Mouse (Mus musculus) liver, embryonic 11.5 days (tissue): ENCODE measurements around the gene Lbhd2. TPM values are rescaled to one million over a fixed set of nuclear protein-coding genes. Genes with fewer than 3 reads are reported as not detected.
A peak's percentile ranks its signal among the peaks of the same experiment; 100 is the strongest.

Experiments used
- ATAC-seq: fragments of 200-750 bp; cut with Nextera tagmentation; replicated peaks from 2 replicates; pipeline ENCODE4 v1.8.0; 2017; ENCODE audit warnings: moderate number of reproducible peaks, mild to moderate bottlenecking, moderate TSS enrichment, moderate library complexity; ENCODE audit not compliant: low FRiP score
- DNase-seq: peaks from one replicate; pipeline ENCODE4 v3.0.0-alpha.2; 2017; ENCODE audit warnings: low spot score
- H3K27ac ChIP-seq: fragments of 300-500 bp; sonication (generic); 2 replicates; pipeline ENCODE4 v1.5.1; 2014; ENCODE audit warnings: mild to moderate bottlenecking, low read depth, low read length, control low read depth
- H3K27me3 ChIP-seq: fragments of 300-500 bp; sonication (generic); replicated peaks from 2 replicates; pipeline ENCODE4 v1.6.1; 2014; ENCODE audit warnings: low read length, mixed read lengths; ENCODE audit not compliant: control insufficient read depth, insufficient read depth
- H3K36me3 ChIP-seq: fragments of 300-500 bp; sonication (generic); 2 replicates; pipeline ENCODE4 v1.6.1; 2014; ENCODE audit warnings: mild to moderate bottlenecking, low read length, moderate library complexity, mixed read lengths; ENCODE audit not compliant: control insufficient read depth, insufficient read depth
- H3K4me1 ChIP-seq: fragments of 300-500 bp; sonication (generic); replicated peaks from 2 replicates; pipeline ENCODE4 v1.6.1; 2014; ENCODE audit warnings: low read length, mixed read lengths; ENCODE audit not compliant: control insufficient read depth, insufficient read depth
- H3K4me2 ChIP-seq: fragments of 300-500 bp; sonication (generic); 2 replicates; pipeline ENCODE4 v1.6.1; 2014; ENCODE audit warnings: mild to moderate bottlenecking, control low read depth, moderate library complexity
- H3K4me3 ChIP-seq: fragments of 300-500 bp; sonication (generic); 2 replicates; pipeline ENCODE4 v1.5.1; 2014; ENCODE audit warnings: low read depth, low read length, control low read depth
- H3K9ac ChIP-seq: fragments of 300-500 bp; sonication (generic); 2 replicates; pipeline ENCODE4 v1.6.1; 2014; ENCODE audit warnings: low read depth, low read length, control low read depth
- H3K9me3 ChIP-seq: fragments of 300-500 bp; sonication (generic); 2 replicates; pipeline ENCODE4 v1.6.1; 2016; ENCODE audit warnings: low read length, inconsistent platforms, mixed read lengths; ENCODE audit not compliant: control insufficient read depth
- WGBS: fragments of 180-500 bp; shearing (Covaris S2); extraction: QIAGEN DNeasy Blood & Tissue Kit; methylation state at CpG from one replicate; pipeline ENCODE4 v1.1.7; 2014; 5-methylcytosine and 5-hydroxymethylcytosine counted together
- polyA plus RNA-seq: library from polyadenylated mRNA; unstranded; fragments of >200 nt; fragmentation: Nextera tagmentation; extraction: Ambion mirVana; gene quantifications from 2 replicates; pipeline ENCODE4 v1.2.1, GENCODE M21; 2014

The Lbhd2 gene
- 0.36 TPM in 1 of 2 replicates, not detected in the other for polyA plus RNA-seq

DNA sequence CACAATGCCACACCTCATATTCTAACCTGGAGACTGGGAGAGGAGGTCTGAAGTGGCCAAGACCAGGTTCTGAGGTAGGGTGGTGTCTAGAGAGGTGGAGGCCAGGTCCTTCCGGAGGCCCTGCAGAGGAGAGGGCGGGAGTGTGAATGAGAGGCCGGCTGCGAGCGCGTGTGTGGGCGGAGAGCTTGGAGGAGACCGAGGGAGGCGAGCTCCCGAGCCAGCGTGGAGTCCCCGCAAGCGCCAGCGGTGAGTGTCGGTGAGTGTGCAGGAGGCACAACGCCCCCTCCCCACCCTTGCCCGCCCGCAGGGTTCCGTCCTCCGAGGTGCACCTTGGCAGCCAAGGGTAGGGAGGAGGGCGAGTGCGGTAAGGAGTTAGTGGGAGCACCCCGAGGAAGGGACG, at the start of gene Lbhd2:
Gene Lbhd2, plus strand, starts transcription at position 188 of the 400 bp plus-strand sequence.
- Histone ChIP-seq H3K27ac (no peak within 1 kb of the TSS), H3K36me3 (no peaks in the 10 kb centered on the region), H3K9me3 (no peaks in the 10 kb centered on the region), H3K4me3 (no peak within 1 kb of the TSS; the same call in 1 of the 2 replicates), H3K9ac (no peak within 1 kb of the TSS; the same call in 1 of the 2 replicates), H3K4me1 (peaks cover 8% of the 10 kb centered on the region; the same call in 1 of the 2 replicates), H3K27me3 (peaks cover 61% of the 10 kb centered on the region), H3K4me2 (peak within 1 kb of the TSS; percentile 52)
- 4% methylated on average over 24 of the region's 24 CpGs for WGBS
- ATAC-seq = no peak
- DNase-seq = no peak

DNA sequence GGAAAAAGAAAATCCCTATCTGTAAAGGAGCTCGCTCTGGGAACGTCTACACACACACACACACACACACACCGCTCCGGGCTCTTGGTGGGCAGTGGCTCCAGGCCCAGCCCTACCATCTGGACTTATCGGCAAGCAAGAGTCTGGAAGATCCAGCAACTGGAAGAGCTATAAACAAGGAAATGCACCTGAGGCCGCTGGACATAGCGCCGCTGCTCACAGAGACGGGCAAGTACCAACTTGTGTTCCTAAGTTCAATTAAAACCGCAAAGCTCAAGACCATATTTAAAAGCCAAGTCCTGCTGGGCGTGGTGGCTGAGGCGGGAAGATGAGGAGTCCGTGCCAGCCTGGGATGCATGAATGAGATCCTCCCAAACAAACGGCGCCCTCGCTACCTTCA, 45.9 kb upstream of the Lbhd2 start:
- Histone ChIP-seq H3K27me3 (no peaks in the 10 kb centered on the region), H3K4me2 (no peak overlapping the region)
- no peak for ATAC-seq

DNA sequence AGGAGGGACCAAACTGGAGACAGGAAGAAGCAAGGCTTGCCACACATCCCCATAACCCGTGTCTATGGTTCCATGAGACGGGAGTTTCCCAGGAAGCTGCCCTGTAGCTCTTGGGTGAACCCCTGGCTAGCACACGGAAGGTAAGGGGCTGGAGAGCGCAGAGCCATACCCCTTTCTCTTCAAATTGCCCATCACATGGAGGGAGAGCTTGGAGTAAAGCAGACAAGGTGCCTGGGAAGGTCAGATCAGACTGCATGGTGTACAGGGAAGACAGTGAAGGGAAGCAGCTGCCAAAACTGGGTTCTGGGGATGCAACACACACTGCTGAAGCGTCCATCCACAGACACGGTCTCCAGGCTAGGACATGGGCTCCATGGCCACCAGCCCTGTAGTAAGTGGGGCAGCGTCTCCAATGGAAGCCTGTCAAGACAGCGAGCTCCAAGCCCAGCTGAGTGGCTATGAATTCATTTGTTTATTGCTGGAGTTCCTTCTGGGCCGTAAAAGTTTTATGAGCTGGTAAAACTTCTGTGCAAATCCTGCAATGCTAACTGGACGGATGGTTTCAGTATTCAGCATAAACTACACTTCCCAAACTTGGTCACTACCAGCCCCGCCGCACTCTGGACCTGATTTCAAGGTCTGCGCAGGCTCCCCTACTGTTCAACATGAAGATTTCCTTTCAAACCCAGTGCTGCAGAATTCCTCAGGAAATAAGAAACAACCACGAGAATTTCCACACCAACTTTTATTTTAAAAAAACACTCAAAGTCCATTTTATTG, 45.1 kb upstream of the Lbhd2 start:
- no peak overlapping the region for H3K4me3 ChIP-seq
- no peaks in the 10 kb centered on the region for H3K27me3 ChIP-seq
- H3K27ac ChIP-seq = no peak overlapping the region
- no peaks in the 10 kb centered on the region for H3K9me3 ChIP-seq
- no peak for DNase-seq
- no peak overlapping the region for H3K4me2 ChIP-seq
- no peak for ATAC-seq
- 81% methylated on average over 14 of the region's 14 CpGs for WGBS
- H3K4me1 ChIP-seq = peaks cover 17% of the 10 kb centered on the region
- no peak overlapping the region for H3K9ac ChIP-seq
- H3K36me3 ChIP-seq = no peaks in the 10 kb centered on the region

More for the DNA sequence above, 45.9 kb upstream of the Lbhd2 start:
- 92% methylated on average over 16 of the region's 16 CpGs for WGBS
- no peaks in the 10 kb centered on the region for H3K9me3 ChIP-seq
- H3K27ac ChIP-seq = no peak overlapping the region
- no peak for DNase-seq
- H3K4me3 ChIP-seq = no peak overlapping the region
- no peaks in the 10 kb centered on the region for H3K36me3 ChIP-seq
- H3K9ac ChIP-seq = no peak overlapping the region
- peaks cover 16% of the 10 kb centered on the region; the same call in 1 of the 2 replicates for H3K4me1 ChIP-seq

DNA sequence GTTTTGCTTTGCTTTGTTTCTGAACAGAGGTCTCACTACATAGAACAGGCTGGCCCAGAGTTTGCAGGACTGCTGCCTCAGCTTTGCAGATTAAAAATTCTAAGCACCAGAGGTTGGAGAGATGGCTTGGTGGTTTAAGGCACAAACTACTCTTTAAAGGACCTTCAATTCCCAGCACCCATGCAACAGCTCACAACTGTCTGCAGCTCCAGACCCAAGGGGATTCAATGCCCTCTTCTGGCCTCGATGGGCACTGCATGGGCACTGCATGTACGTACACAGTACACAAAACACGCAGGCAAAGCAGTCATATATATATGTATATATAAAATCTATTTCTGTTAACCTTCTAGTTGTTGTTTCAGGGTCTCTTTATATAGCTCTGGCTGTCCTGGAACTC, 42.4 kb upstream of the Lbhd2 start:
- Histone ChIP-seq H3K36me3 (no peaks in the 10 kb centered on the region), H3K27me3 (no peaks in the 10 kb centered on the region), H3K4me3 (no peak overlapping the region), H3K4me2 (no peak overlapping the region), H3K27ac (no peak overlapping the region), H3K9ac (no peak overlapping the region), H3K9me3 (no peaks in the 10 kb centered on the region), H3K4me1 (peaks cover 31% of the 10 kb centered on the region)
- ATAC-seq = no peak
- no peak for DNase-seq
- WGBS = 92% methylated on average over 3 of the region's 3 CpGs

DNA sequence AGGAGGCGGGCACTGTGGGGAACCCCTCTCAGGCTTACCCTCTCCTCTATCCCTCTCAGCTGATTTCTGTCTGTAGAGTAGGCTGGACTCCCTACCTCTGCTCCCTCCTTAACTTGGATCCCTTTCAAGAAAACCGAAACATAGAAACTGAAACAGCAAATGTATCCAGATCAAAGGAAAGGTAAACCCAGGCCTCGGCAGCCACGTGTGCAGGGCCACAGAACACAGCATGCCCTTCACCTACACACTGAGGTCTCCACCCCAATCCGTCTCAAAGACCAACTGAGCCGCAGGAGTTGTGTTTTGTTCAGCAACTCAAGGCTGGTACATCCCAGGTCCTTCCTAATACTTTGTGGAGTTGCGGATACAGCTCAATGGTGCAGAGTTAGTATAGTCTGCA, 39.5 kb upstream of the Lbhd2 start:
- Histone ChIP-seq H3K4me1 (peaks cover 45% of the 10 kb centered on the region), H3K9ac (no peak overlapping the region)

DNA sequence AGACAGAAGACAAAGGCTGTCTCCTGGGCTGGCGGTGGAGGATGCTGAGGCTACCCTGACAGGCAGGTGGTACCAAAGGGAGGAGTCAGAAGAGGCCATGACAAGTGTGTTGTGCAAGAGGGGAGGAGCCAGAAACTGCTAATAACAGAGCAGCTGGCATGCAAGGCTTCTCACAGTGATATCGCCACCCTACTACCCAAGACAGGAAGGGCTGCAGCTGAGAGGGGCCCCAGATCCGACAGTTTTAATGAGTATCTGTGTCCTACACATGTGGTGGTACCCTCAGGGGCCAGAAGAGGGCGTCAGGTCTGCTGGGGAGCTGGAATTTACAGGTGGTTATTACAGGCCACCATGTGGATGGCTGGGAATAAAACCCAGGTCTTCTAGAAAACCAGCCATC, 36.4 kb upstream of the Lbhd2 start:
- DNase-seq = peak; percentile 61
- 0 out of 2 replicates have a peak overlapping the region, but pooled peaks have one; percentile 12 for H3K9ac ChIP-seq
- no peaks in the 10 kb centered on the region for H3K36me3 ChIP-seq
- H3K4me1 ChIP-seq = peaks cover 46% of the 10 kb centered on the region
- no peak overlapping the region for H3K4me2 ChIP-seq
- H3K4me3 ChIP-seq = no peak overlapping the region
- H3K9me3 ChIP-seq = no peaks in the 10 kb centered on the region
- peak overlapping the region; percentile 32; the same call in 1 of the 2 replicates for H3K27ac ChIP-seq
- no peaks in the 10 kb centered on the region for H3K27me3 ChIP-seq
- 42% methylated on average over 4 of the region's 4 CpGs for WGBS
- ATAC-seq = peak; percentile 88

More for the DNA sequence above, 39.5 kb upstream of the Lbhd2 start:
- H3K36me3 ChIP-seq = no peaks in the 10 kb centered on the region
- 77% methylated on average over 7 of the region's 7 CpGs for WGBS
- no peaks in the 10 kb centered on the region for H3K9me3 ChIP-seq
- no peak overlapping the region for H3K27ac ChIP-seq
- no peak overlapping the region for H3K4me2 ChIP-seq
- ATAC-seq (no peak), DNase-seq (no peak)
- H3K27me3 ChIP-seq = no peaks in the 10 kb centered on the region
- H3K4me3 ChIP-seq = no peak overlapping the region

DNA sequence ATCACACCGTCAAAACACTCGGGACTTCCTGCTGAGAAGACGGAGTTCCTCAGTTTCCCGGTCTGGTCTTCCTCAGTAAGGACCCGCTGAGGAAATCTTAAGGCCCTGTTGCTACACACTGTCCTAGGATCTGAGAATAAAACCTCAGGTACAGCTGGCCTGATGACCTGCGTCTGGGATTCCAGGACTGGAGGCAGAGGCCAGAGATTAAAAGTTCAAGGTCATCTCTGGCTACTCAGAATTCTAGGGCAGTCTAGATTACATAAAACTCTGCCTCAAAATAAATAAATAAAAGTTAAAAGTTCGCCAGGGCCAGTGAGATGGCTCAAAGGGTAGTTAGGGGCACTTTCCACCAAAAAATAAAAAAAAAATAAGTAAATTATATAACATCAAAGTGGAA, 34.7 kb upstream of the Lbhd2 start:
- ATAC-seq = no peak
- H3K27me3 ChIP-seq = peaks cover under 1% of the 10 kb centered on the region; the same call in 1 of the 2 replicates
- H3K4me1 ChIP-seq = peaks cover 39% of the 10 kb centered on the region

DNA sequence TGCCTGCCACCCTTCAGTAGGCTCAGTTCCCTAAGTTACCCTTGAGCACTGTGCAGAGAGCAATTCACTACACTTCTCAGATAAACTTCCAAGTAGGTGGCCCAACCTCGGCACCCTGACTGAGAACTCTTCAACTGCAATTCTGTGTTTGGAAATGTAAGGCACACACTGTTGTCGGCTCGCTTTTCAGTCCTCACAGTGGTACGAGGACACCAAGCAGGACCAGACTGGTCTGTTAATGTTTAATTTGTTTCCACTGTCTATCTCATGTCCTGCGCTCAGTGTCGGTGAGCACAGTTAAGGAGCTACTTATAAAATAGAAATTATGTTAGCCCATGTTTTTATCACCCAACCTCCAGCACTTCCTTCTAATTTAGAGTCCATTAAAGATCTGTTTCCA, 33.2 kb upstream of the Lbhd2 start:
- Histone ChIP-seq H3K4me1 (peaks cover 34% of the 10 kb centered on the region), H3K4me2 (peak overlapping the region; percentile 35; the same call in 1 of the 2 replicates), H3K27ac (no peak overlapping the region), H3K27me3 (peaks cover 11% of the 10 kb centered on the region), H3K4me3 (no peak overlapping the region), H3K9ac (no peak overlapping the region), H3K9me3 (no peaks in the 10 kb centered on the region), H3K36me3 (no peaks in the 10 kb centered on the region)
- ATAC-seq (no peak), DNase-seq (no peak)
- 67% methylated on average over 6 of the region's 6 CpGs for WGBS

More for the DNA sequence above, 34.7 kb upstream of the Lbhd2 start:
- no peak for DNase-seq
- no peaks in the 10 kb centered on the region for H3K9me3 ChIP-seq
- 73% methylated on average over 7 of the region's 7 CpGs for WGBS
- H3K4me2 ChIP-seq = no peak overlapping the region
- no peak overlapping the region for H3K9ac ChIP-seq
- no peak overlapping the region for H3K4me3 ChIP-seq
- no peak overlapping the region; the same call in 1 of the 2 replicates for H3K27ac ChIP-seq
- no peaks in the 10 kb centered on the region for H3K36me3 ChIP-seq

DNA sequence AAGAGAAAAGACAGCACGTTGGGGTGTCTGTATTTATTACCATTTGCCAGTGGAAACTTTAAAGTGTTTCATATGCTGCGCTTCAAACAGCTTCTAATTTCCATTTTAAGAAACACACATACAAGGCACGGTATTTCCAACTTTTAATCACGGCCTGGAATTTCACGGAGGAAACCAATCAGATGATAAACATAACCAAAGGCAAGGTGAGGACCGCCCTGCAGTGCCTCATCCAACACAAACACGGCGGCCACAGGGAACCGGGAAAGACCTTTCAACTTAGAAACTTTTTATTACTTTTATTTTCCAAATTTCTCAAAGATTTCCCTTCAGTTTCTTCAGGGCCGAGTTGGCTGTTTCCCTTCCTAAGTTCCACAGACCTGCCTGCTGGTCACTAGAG, 31.9 kb upstream of the Lbhd2 start:
- Histone ChIP-seq H3K9me3 (no peaks in the 10 kb centered on the region), H3K36me3 (no peaks in the 10 kb centered on the region), H3K27me3 (peaks cover 23% of the 10 kb centered on the region), H3K27ac (no peak overlapping the region), H3K4me1 (peaks cover 29% of the 10 kb centered on the region), H3K4me3 (no peak overlapping the region), H3K9ac (no peak overlapping the region), H3K4me2 (peak overlapping the region; percentile 88)
- DNase-seq (no peak), ATAC-seq (no peak)
- WGBS = 75% methylated on average over 10 of the region's 10 CpGs
